Comparison of ENCODE assay signal across 29 mouse cellular contexts in the genomic region with DNA sequence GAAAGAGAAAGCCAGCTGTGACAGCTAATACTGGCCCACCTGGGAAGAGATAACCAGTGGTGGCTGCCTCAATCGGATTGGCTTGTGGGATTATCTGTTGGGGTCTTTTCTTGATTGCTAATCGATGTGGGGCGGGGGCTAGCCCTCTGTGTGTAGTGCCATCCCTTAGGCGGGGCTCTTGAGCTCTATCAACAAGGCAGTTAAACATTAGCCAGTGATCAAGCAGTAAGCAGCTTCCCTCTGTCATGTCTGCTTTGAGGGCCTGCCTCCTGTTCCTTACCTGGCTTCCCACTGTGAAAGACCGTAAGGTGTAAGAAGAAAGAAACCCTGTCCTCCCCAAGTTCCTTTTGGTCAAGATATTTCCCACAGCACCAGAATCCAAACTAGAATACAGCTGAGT. TPM values are rescaled to one million over a fixed set of nuclear protein-coding genes. Genes with fewer than 3 reads are reported as not detected.
DNase-seq lines count a peak whose midpoint lies in the region; ATAC-seq and TF ChIP-seq lines count a peak whose summit lies in the region.
"Had no signal": no experiment of that assay in that cellular context is flagged by ENCODE, and none has a peak within 500 bp of the region (broad histone marks: within the 10 kb centered on the region; RNA-seq: fewer than 3 reads in every experiment).

No protein-coding gene starts in this region.

- no peak for TF ChIP-seq CTCF in gastrocnemius, adult 2 months (IDR thresholded peaks at IDR 0.05)
- TF ChIP-seq CTCF in lung, postnatal 0 days (IDR thresholded peaks at IDR 0.05), result no peak
- TF ChIP-seq CTCF in layer of hippocampus, adult 2 months (conservative IDR thresholded peaks at IDR 0.05), result no peak

- H3K4me2 ChIP-seq in lung, postnatal 0 days (replicated peaks; ENCODE audit: low read depth, low read length), result no peak overlapping the region
- no peak overlapping the region for H3K4me2 ChIP-seq in liver, embryonic 12.5 days
- H3K4me2 ChIP-seq: embryonic facial prominence, embryonic 12.5 days; forebrain, embryonic 12.5 days; heart, embryonic 11.5 days; hindbrain, embryonic 14.5 days; limb, embryonic 13.5 days; lung, embryonic 15.5 days had no signal

- TF ChIP-seq EP300 in lung, postnatal 0 days (IDR thresholded peaks at IDR 0.05), result no peak

- no peaks in the 10 kb centered on the region for H3K4me1 ChIP-seq in lung, postnatal 0 days (ENCODE audit: insufficient read depth, low read depth, low read length)
- H3K4me1 ChIP-seq in liver, embryonic 12.5 days, result peaks cover 11% of the 10 kb centered on the region
- H3K4me1 ChIP-seq: embryonic facial prominence, embryonic 12.5 days; lung, embryonic 15.5 days had no signal

- intact Hi-C loops in gastrocnemius, adult 2 months (cut with DNase I), result no loop called here
- intact Hi-C loops in gastrocnemius, postnatal 14 days (cut with DNase I; ENCODE audit: low total_unique reads), result no loop called here

- H3K27me3 ChIP-seq in lung, postnatal 0 days (replicated peaks; ENCODE audit: insufficient read depth, low read length), result no peaks in the 10 kb centered on the region
- no peaks in the 10 kb centered on the region; the same call in 1 of the 2 replicates for H3K27me3 ChIP-seq in liver, embryonic 12.5 days (replicated peaks)
- H3K27me3 ChIP-seq: embryonic facial prominence, embryonic 12.5 days; forebrain, embryonic 12.5 days; limb, embryonic 13.5 days; lung, embryonic 15.5 days had no signal

- peak overlapping the region; percentile 51; the same call in 1 of the 2 replicates for H3K27ac ChIP-seq in gastrocnemius, adult 2 months
- 0 out of 2 replicates have a peak overlapping the region, but pooled peaks have one; percentile 20 for H3K27ac ChIP-seq in lung, postnatal 0 days (ENCODE audit: low read length)
- H3K27ac ChIP-seq in liver, embryonic 12.5 days, result peak overlapping the region; percentile 18; the same call in 1 of the 2 replicates
- no peak overlapping the region for H3K27ac ChIP-seq in layer of hippocampus, adult 2 months
- H3K27ac ChIP-seq: embryonic facial prominence, embryonic 12.5 days; forebrain, embryonic 12.5 days; hindbrain, embryonic 14.5 days; limb, embryonic 13.5 days; lung, embryonic 15.5 days; macrophage had no signal

- no peaks in the 10 kb centered on the region for H3K36me3 ChIP-seq in lung, postnatal 0 days (ENCODE audit: insufficient read depth, low read length)
- H3K36me3 ChIP-seq in liver, embryonic 12.5 days, result no peaks in the 10 kb centered on the region
- H3K36me3 ChIP-seq: embryonic facial prominence, embryonic 12.5 days; forebrain, embryonic 12.5 days; limb, embryonic 13.5 days; lung, embryonic 15.5 days had no signal

- WGBS in lung, postnatal 0 days, result 38% methylated on average over 5 of the region's 5 CpGs
- WGBS in liver, embryonic 12.5 days (ENCODE audit: insufficient replicate concordance), result 36% methylated on average over 5 of the region's 5 CpGs

- no peak overlapping the region for H3K4me3 ChIP-seq in gastrocnemius, adult 2 months
- H3K4me3 ChIP-seq in lung, postnatal 0 days (ENCODE audit: low read depth, low read length), result no peak overlapping the region
- no peak overlapping the region for H3K4me3 ChIP-seq in liver, embryonic 12.5 days
- no peak overlapping the region for H3K4me3 ChIP-seq in layer of hippocampus, adult 2 months
- H3K4me3 ChIP-seq: embryonic facial prominence, embryonic 12.5 days; erythroblast, embryonic 14.5 days; forebrain, embryonic 12.5 days; limb, embryonic 13.5 days; lung, embryonic 15.5 days had no signal

- no peaks in the 10 kb centered on the region for H3K9me3 ChIP-seq in lung, postnatal 0 days (ENCODE audit: low read length)
- H3K9me3 ChIP-seq in liver, embryonic 12.5 days (replicated peaks), result no peaks in the 10 kb centered on the region
- H3K9me3 ChIP-seq: embryonic facial prominence, embryonic 12.5 days; forebrain, embryonic 12.5 days; limb, embryonic 13.5 days; lung, embryonic 15.5 days had no signal

- no peak overlapping the region for H3K9ac ChIP-seq in lung, postnatal 0 days (replicated peaks; ENCODE audit: low read depth)
- no peak overlapping the region for H3K9ac ChIP-seq in liver, embryonic 12.5 days
- H3K9ac ChIP-seq: embryonic facial prominence, embryonic 12.5 days; forebrain, embryonic 12.5 days; hindbrain, embryonic 14.5 days; limb, embryonic 13.5 days; lung, embryonic 15.5 days had no signal

- no peak for ATAC-seq in lung, postnatal 0 days
- ATAC-seq in liver, embryonic 12.5 days, result peak; percentile 46; the same call in 1 of the 2 replicates
- ATAC-seq: activated CD4-positive, CD25-positive, alpha-beta regulatory T cell, adult 4 months; inflammation-experienced regulatory T-cells, adult 6 months had no signal

- DNase-seq in gastrocnemius, adult 2 months, result no peak
- no peak for DNase-seq in gastrocnemius, postnatal 14 days
- no peak for DNase-seq in lung, postnatal 0 days (ENCODE audit: low spot score)
- DNase-seq in lung, postnatal 4 days, result no peak
- peak; percentile 63 for DNase-seq in yolk sac, embryonic 10.5 days (ENCODE audit: low spot score)
- DNase-seq in layer of hippocampus, adult 2 months (ENCODE audit: low spot score in 2 of 2), result no peak
- DNase-seq: adrenal gland, postnatal 10 days; cerebellum, adult 2 months; cerebellum, postnatal 25 days; kidney, postnatal 36 days; layer of hippocampus, adult 9-11 months; thymus, postnatal 25 days had no signal

RNA-seq across cellular contexts. Expression of a gene that starts 9.6 kb away (rescaled TPM):
- not detected for total RNA-seq in gastrocnemius, adult 2 months (2021)
- not detected for total RNA-seq in gastrocnemius, postnatal 14 days (2021)
- polyA plus RNA-seq in lung, postnatal 0 days (2015; fragmentation: Nextera tagmentation; extraction: Ambion mirVana), result not detected in 2 replicates
- not detected in 2 replicates for polyA plus RNA-seq in liver, embryonic 12.5 days (2016; fragmentation: Nextera tagmentation; extraction: Ambion mirVana)
- total RNA-seq in layer of hippocampus, adult 2 months (2021), result not detected
- total RNA-seq: adrenal gland, postnatal 10 days; gastrocnemius, adult 18-20 months; heart, postnatal 25 days; left cerebral cortex, adult 18-20 months; left cerebral cortex, postnatal 25 days had no signal
- polyA plus RNA-seq: cerebellum, adult 2 months; embryonic facial prominence, embryonic 12.5 days; erythroblast, embryonic 14.5 days; forebrain, embryonic 12.5 days; heart, embryonic 11.5 days; hindbrain, embryonic 14.5 days; inflammation-experienced regulatory T-cells, adult 6 months; kidney, embryonic 14.5 days; lung, embryonic 15.5 days; macrophage; neural tube, embryonic 11.5 days had no signal

RNA-seq across cellular contexts. Expression of a gene that starts 17.1 kb away (rescaled TPM):
- total RNA-seq in gastrocnemius, adult 2 months (2021), result 10 to 100 TPM; 30.3 to 50.9 TPM
- 10 to 100 TPM; 54.5 to 64.7 TPM for total RNA-seq in gastrocnemius, postnatal 14 days (2021)
- polyA plus RNA-seq in lung, postnatal 0 days (2015; fragmentation: Nextera tagmentation; extraction: Ambion mirVana), result 31.6 and 33.2 TPM in 2 replicates
- 19.1 and 19.5 TPM in 2 replicates for polyA plus RNA-seq in liver, embryonic 12.5 days (2016; fragmentation: Nextera tagmentation; extraction: Ambion mirVana)
- total RNA-seq in layer of hippocampus, adult 2 months (2021), result 100 to 1,000 TPM; 120 to 123 TPM
